Mouse (Mus musculus) lung, adult 2 months (tissue): ENCODE measurements around the gene Efcab10. TPM values are rescaled to one million over a fixed set of nuclear protein-coding genes. Genes with fewer than 3 reads are reported as not detected.

Experiments used
- DNase-seq: peaks from one replicate; pipeline ENCODE4 v3.0.0; 2022
- H3K4me1 ChIP-seq: fragments of 200-500 bp; 2 replicates; pipeline ENCODE4 v1.6.1; 2011; ENCODE audit warnings: low read length; ENCODE audit not compliant: control insufficient read depth, insufficient read depth
- H3K4me3 ChIP-seq: fragments of 200-500 bp; replicated peaks from 2 replicates; pipeline ENCODE3; 2011; ENCODE audit warnings: low read depth, mild to moderate bottlenecking, control low read depth, low read length; ENCODE audit errors: extremely low read depth
- CTCF ChIP-seq: fragments of 200-500 bp; IDR thresholded peaks from 2 replicates; pipeline ENCODE4 v1.5.1; 2011; ENCODE audit warnings: mild to moderate bottlenecking, low read length, control low read depth; ENCODE audit not compliant: insufficient read depth
- POLR2A ChIP-seq: fragments of 200-500 bp; IDR thresholded peaks from 2 replicates; pipeline ENCODE4 v1.6.1; 2011; ENCODE audit warnings: low read depth, mild to moderate bottlenecking, control low read depth, low read length, borderline replicate concordance; ENCODE audit errors: extremely low read depth
- WGBS: fragments of 180-500 bp; shearing (Covaris S2); methylation state at CpG from one replicate; pipeline ENCODE4 v1.1.7; 2018; 5-methylcytosine and 5-hydroxymethylcytosine counted together
- polyA plus RNA-seq: library from polyadenylated mRNA; depleted of rRNA; stranded (reverse); fragments of >200 nt; gene quantifications from 2 replicates; pipeline ENCODE4 v1.2.3, GENCODE M21; 2012

Gene Efcab10
- polyA plus RNA-seq, 1 experiment = 1.6 TPM

DNA sequence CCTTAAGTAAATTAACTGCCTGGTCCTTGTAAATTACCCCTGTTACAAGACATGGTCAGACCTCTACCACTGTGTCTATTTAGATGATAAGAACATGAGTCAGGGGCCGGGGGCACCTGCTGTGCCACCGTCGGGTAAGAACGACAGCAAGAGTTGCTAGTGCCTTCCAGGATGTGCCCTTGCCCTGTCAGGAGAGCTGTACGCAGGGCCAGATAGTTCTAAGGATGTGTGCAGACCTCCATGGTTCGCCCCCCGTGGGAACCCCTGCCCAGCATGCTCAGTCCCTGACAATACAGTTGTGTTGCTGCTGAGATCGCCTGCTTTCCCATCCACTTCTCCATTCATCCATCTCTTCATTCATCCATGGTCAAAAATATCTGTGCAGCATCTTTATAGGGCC lies 29.5 kb upstream of the Efcab10 start:
- H3K4me1 ChIP-seq = no peaks in the 10 kb centered on the region
- TF ChIP-seq CTCF (no peak), POLR2A (no peak)
- no peak overlapping the region for H3K4me3 ChIP-seq
- DNase-seq = no peak
- WGBS = 92% methylated on average over 8 of the region's 8 CpGs

DNA sequence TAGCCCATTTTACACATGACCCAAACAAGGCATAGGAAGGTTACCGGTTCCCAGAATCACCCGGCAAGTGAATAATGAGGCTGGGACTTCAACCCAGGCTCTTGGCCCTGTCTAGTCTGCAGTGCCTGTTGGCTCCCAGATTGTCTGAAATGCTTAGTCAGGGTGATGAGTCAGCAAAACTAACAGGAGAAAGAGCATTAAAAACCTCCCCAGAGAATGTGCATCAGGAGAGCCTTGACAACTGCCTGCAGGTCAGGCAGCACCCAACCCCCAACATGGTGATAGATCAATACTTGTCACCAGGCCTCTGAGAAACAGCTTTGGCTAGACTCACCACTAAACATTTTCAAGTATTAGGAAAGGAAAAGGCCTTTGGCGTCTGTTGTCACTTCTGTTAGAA lies 25.1 kb upstream of the Efcab10 start:
- Histone ChIP-seq H3K4me3 (no peak overlapping the region), H3K4me1 (no peaks in the 10 kb centered on the region)
- DNase-seq = no peak
- no peak for TF ChIP-seq POLR2A
- TF ChIP-seq CTCF = no peak
- WGBS = 78% methylated on average over 3 of the region's 3 CpGs

- DNase-seq = peak; percentile 64
- Histone ChIP-seq H3K4me1 (no peaks in the 10 kb centered on the region), H3K4me3 (no peak overlapping the region)
- WGBS = 17% methylated on average over 22 of the region's 22 CpGs
- TF ChIP-seq POLR2A = no peak
- TF ChIP-seq CTCF = peak; percentile 87
These were observed 14.8 kb upstream of the Efcab10 start for GRCm38 (mm10) chr12:33379624-33380445.

DNA sequence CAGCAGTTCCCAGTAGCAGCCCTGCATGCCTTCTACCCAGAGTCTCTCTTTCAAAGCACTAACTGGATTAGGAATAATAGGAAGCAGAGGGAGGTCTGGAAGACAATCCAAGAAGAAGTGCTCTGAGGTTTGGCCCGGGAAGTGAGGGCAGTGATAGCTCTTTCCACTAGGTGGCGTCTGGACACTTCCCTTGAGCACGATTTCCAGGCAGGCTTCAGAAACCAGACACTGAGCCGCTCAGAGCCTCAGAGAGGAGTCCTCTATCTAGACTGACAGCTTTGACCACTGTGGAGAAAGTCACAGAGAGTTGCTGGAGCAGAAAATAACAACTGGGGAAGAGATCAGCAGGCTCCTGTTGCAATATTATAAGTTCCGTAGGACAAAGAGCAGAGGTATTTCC lies 5.8 kb upstream of the Efcab10 start:
- peak; percentile 50 for DNase-seq
- no peaks in the 10 kb centered on the region for H3K4me1 ChIP-seq
- TF ChIP-seq POLR2A = no peak
- peak; percentile 95 for TF ChIP-seq CTCF
- 12% methylated on average over 5 of the region's 5 CpGs for WGBS
- H3K4me3 ChIP-seq = no peak overlapping the region

- no peak overlapping the region for H3K4me3 ChIP-seq
- no peak for DNase-seq
- 24% methylated on average over 2 of the region's 2 CpGs for WGBS
- TF ChIP-seq POLR2A = no peak
- no peak for TF ChIP-seq CTCF
- peaks cover 2% of the 10 kb centered on the region; the same call in 1 of the 2 replicates for H3K4me1 ChIP-seq
These were observed 3.7 kb upstream of the Efcab10 start for GRCm38 (mm10) chr12:33390844-33391560.

DNA sequence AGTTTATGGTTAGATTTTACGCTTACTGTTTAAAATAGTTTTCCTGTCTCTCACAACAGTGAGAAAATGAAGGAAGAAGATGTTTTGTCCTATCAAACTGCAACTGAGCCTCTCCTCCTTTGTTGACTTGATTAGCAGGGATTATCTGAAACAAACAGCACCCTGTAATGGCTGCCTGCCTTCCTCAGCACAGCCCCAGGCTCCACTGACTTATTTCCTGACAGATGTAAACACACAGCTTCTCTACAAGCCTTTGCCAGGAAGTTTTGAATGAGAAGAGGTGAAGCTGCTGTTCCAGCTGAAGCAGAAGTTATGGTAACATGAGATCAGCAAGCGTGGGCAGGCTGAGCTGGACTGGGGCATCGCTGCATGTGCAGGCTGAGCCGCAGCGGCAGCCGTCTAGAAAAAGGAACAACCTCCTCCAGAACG lies 8.6 kb downstream of the Efcab10 start:
- WGBS = 15% methylated on average over 7 of the region's 7 CpGs
- peaks cover 2% of the 10 kb centered on the region; the same call in 1 of the 2 replicates for H3K4me1 ChIP-seq
- DNase-seq = no peak
- TF ChIP-seq POLR2A (no peak), CTCF (no peak)
- no peak overlapping the region for H3K4me3 ChIP-seq

GRCm38 (mm10) chr12:33404996-33405395 lies 10.3 kb downstream of the Efcab10 start:
- DNase-seq = no peak
- H3K4me1 ChIP-seq = peaks cover 2% of the 10 kb centered on the region; the same call in 1 of the 2 replicates
- WGBS = 58% methylated on average over 5 of the region's 5 CpGs
- no peak overlapping the region for H3K4me3 ChIP-seq
- TF ChIP-seq POLR2A (no peak), CTCF (no peak)

DNA sequence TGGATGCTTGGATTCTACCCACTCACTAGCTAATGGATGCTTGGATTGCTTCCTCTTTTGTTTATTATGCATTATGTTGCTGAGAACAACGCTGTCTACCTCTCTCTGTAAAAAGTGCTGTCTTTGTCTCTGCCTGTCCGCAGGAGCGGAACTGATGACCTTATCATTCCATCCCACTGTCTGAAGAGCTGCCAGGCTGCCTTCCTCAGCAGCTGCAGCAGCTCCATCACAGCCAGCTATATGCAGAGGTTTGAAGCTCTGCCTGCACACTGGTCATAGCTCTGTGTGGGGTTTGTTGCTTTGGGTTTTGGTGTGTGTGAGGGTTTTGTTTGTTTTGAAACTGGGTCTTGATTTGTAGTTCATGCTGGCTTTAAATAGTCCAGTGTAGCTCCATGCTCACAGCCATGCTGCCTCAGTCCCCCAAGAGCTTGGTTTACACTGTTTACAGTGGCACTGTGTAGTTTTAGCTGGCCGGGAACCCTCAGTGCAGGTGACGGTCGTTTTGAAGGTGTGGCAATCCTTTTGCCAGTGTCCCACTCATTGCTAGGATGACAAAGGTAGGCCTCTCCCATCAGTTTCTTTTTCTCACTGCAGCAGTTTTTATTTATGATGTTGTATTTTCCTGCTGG lies 10.9 kb downstream of the Efcab10 start:
- no peak for DNase-seq
- TF ChIP-seq POLR2A (no peak), CTCF (no peak)
- Histone ChIP-seq H3K4me1 (peaks cover 2% of the 10 kb centered on the region; the same call in 1 of the 2 replicates), H3K4me3 (no peak overlapping the region)
- 26% methylated on average over 6 of the region's 6 CpGs for WGBS

GRCm38 (mm10) chr12:33411580-33412151 lies 17.0 kb downstream of the Efcab10 start:
- no peaks in the 10 kb centered on the region for H3K4me1 ChIP-seq
- no peak for TF ChIP-seq CTCF
- TF ChIP-seq POLR2A = no peak
- DNase-seq = no peak
- 39% methylated on average over 6 of the region's 6 CpGs for WGBS
- H3K4me3 ChIP-seq = no peak overlapping the region
